Mouse (Mus musculus) central nervous system, embryonic 11.5 days (tissue): ENCODE results near the gene Nms. TPM values are rescaled to one million over a fixed set of nuclear protein-coding genes. Genes with fewer than 3 reads are reported as not detected.

Source experiments
- polyA plus RNA-seq: library from polyadenylated mRNA; depleted of rRNA; stranded (reverse); fragments of >200 nt; gene quantifications from 2 replicates; pipeline ENCODE4 v1.2.3, GENCODE M21; 2012; rRNA removed

Nms gene
- polyA plus RNA-seq = 0.10 and 0.78 TPM in 2 replicates

GRCm38 (mm10) chr1:38938849-38939248 is at the start of gene Nms:
Nms (plus strand) TSS chr1:38939149.

GRCm38 (mm10) chr1:38897431-38898248 is 41.3 kb upstream of the Nms start, which contains the start of gene Chst10:
Chst10 (minus strand) TSS chr1:38898161.

DNA sequence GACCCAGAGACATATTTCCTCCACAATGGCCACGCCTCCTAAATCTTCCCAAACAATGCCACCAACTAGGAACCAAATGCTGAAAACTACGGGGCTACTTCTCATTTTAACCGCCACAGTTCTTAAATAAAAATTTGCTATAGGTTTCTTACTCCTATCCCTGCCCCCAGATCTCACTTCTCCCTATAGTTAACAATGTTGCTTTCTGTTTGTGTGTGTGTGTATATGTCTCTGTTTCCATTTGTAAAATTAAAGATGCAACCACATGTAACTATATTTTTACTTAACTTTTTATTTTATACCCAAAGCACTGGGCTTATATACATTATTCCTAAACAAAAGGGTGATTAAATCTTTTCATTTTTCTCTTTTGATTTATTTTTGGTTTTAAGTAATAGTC is 46.4 kb downstream of the Nms start, which contains the start of gene Pdcl3:
Pdcl3 (plus strand) TSS at position 301 of the 400 bp plus-strand sequence.

Other genes with a start within 250 kb of the Nms start
- 8.3 and 8.8 TPM in 2 replicates for gene Lonrf2, start 102.4 kb upstream of the Nms start, polyA plus RNA-seq
- gene Chst10, start 41.0 kb upstream of the Nms start, polyA plus RNA-seq = 10.0 and 10.6 TPM in 2 replicates
- 89.7 and 269 TPM in 2 replicates for gene Pdcl3, start 46.5 kb downstream of the Nms start, polyA plus RNA-seq